21 mouse cellular contexts compared by ENCODE assay signal in the genomic region with DNA sequence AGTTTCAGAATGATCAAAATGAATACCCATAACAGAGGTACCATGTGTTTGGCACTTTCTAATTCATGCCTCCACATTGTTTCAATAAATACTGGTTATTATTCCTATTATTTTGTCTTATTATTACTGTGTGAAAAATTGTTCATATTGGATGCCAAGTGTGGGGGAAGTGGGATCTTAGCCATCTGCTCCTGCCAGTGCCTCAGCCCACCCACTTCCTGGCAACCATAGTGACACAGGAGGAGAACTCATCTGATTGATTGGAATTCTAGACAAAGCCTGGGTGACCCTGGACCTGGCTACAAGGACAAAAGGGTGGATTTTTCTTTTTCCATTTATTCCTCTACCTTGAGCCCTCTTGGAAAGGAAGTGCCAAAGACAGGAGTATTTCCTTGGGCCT.
DNase-seq lines count a peak whose midpoint lies in the region; ATAC-seq lines count a peak whose summit lies in the region.
"Had no signal": no experiment of that assay in that cellular context is flagged by ENCODE, and none has a peak within 500 bp of the region (broad histone marks: within the 10 kb centered on the region; RNA-seq: fewer than 3 reads in every experiment).

No protein-coding gene starts in this region.

- no peak overlapping the region for H3K4me3 ChIP-seq in forebrain, embryonic 14.5 days (ENCODE audit: low read depth, low read length)
- no peak overlapping the region for H3K4me3 ChIP-seq in forebrain, embryonic 15.5 days
- H3K4me3 ChIP-seq: heart, embryonic 12.5 days; limb, embryonic 10.5 days; liver, embryonic 12.5 days; midbrain, embryonic 12.5 days had no signal

- H3K4me2 ChIP-seq in forebrain, embryonic 14.5 days (ENCODE audit: low read length) = no peak overlapping the region
- no peak overlapping the region for H3K4me2 ChIP-seq in forebrain, embryonic 15.5 days (replicated peaks)
- H3K4me2 ChIP-seq: heart, embryonic 12.5 days; liver, embryonic 12.5 days; lung, embryonic 14.5 days; midbrain, embryonic 12.5 days had no signal

- peak; percentile 30 for DNase-seq in forebrain, embryonic 14.5 days (ENCODE audit: low spot score)
- peak; percentile 34 for DNase-seq in right cerebral cortex, adult 18-20 months
- no peak for DNase-seq in right cerebral cortex, postnatal 14 days
- DNase-seq in layer of hippocampus, adult 9-11 months = peak; percentile 83
- DNase-seq in right cerebral cortex, postnatal 10 days (ENCODE audit: low spot score in 2 of 2) = peak; percentile 39 to 49
- DNase-seq in heart, postnatal 14 days = no peak
- DNase-seq: B cell, adult 2 months; heart, postnatal 4 days; kidney, adult 18-20 months; kidney, postnatal 36 days; lung, embryonic 14.5 days; lung, postnatal 4 days; thymus, postnatal 25 days had no signal

- H3K9ac ChIP-seq in forebrain, embryonic 14.5 days (ENCODE audit: low read length) = no peak overlapping the region
- no peak overlapping the region for H3K9ac ChIP-seq in forebrain, embryonic 15.5 days (replicated peaks)
- H3K9ac ChIP-seq: heart, embryonic 12.5 days; liver, embryonic 12.5 days; lung, embryonic 14.5 days; midbrain, embryonic 12.5 days had no signal

- H3K27me3 ChIP-seq in forebrain, embryonic 14.5 days (replicated peaks; ENCODE audit: control insufficient read depth, insufficient read depth, low read length) = no peaks in the 10 kb centered on the region
- no peaks in the 10 kb centered on the region for H3K27me3 ChIP-seq in forebrain, embryonic 15.5 days
- H3K27me3 ChIP-seq: heart, embryonic 12.5 days; liver, embryonic 12.5 days; midbrain, embryonic 12.5 days; Patski had no signal

- intact Hi-C loops in heart, postnatal 14 days (cut with DNase I) = no loop called here

- H3K4me1 ChIP-seq in forebrain, embryonic 14.5 days (ENCODE audit: control insufficient read depth, insufficient read depth, low read length) = no peaks in the 10 kb centered on the region
- peaks cover 2% of the 10 kb centered on the region; the same call in 1 of the 2 replicates for H3K4me1 ChIP-seq in forebrain, embryonic 15.5 days
- H3K4me1 ChIP-seq: heart, embryonic 12.5 days; limb, embryonic 10.5 days; liver, embryonic 12.5 days; midbrain, embryonic 12.5 days had no signal

- ATAC-seq in forebrain, embryonic 14.5 days = no peak
- ATAC-seq in forebrain, embryonic 15.5 days (replicated peaks) = no peak
- no peak for ATAC-seq in monocyte, adult 5-6 weeks (replicated peaks; ENCODE audit: insufficient number of reproducible peaks, low FRiP score, low TSS enrichment, poor library complexity, severe bottlenecking)
- ATAC-seq: activated CD4-positive, CD25-positive, alpha-beta regulatory T cell, adult 4 months; liver, embryonic 12.5 days; Patski had no signal

- H3K36me3 ChIP-seq in forebrain, embryonic 14.5 days (ENCODE audit: control insufficient read depth, insufficient read depth, low read length) = no peaks in the 10 kb centered on the region
- no peaks in the 10 kb centered on the region for H3K36me3 ChIP-seq in forebrain, embryonic 15.5 days
- H3K36me3 ChIP-seq: heart, embryonic 12.5 days; limb, embryonic 10.5 days; liver, embryonic 12.5 days; midbrain, embryonic 12.5 days had no signal

- H3K9me3 ChIP-seq in forebrain, embryonic 14.5 days (replicated peaks; ENCODE audit: control insufficient read depth, low read length) = no peaks in the 10 kb centered on the region
- no peaks in the 10 kb centered on the region for H3K9me3 ChIP-seq in forebrain, embryonic 15.5 days
- H3K9me3 ChIP-seq: heart, embryonic 12.5 days; limb, embryonic 10.5 days; liver, embryonic 12.5 days; midbrain, embryonic 12.5 days had no signal

- H3K27ac ChIP-seq in forebrain, embryonic 14.5 days (ENCODE audit: low read depth, low read length) = no peak overlapping the region
- H3K27ac ChIP-seq in forebrain, embryonic 15.5 days (replicated peaks) = no peak overlapping the region
- H3K27ac ChIP-seq: limb, embryonic 10.5 days; liver, embryonic 12.5 days; midbrain, embryonic 12.5 days had no signal

Comparison
In these comparisons a context has a peak if more than half of its experiments do, and no peak if none do; other contexts are left out.
1. DNase-seq: peak in forebrain, embryonic 14.5 days (single experiment), right cerebral cortex, adult 18-20 months (single experiment), layer of hippocampus, adult 9-11 months (single experiment) and right cerebral cortex, postnatal 10 days (2 of 2); none in right cerebral cortex, postnatal 14 days (single experiment) and heart, postnatal 14 days (0 of 2).